Mouse (Mus musculus) midbrain, embryonic 14.5 days (tissue): ENCODE results near the gene Gm4131. TPM values are rescaled to one million over a fixed set of nuclear protein-coding genes. Genes with fewer than 3 reads are reported as not detected.

Experiments
- ATAC-seq: fragments of 200-750 bp; cut with Nextera tagmentation; 2 replicates; pipeline ENCODE4 v1.8.0; 2017; ENCODE audit warnings: moderate number of reproducible peaks, moderate library complexity; ENCODE audit not compliant: low FRiP score, low TSS enrichment
- DNase-seq: peaks from one replicate; pipeline ENCODE4 v3.0.0-alpha.2; 2015
- H3K27ac ChIP-seq: fragments of 300-500 bp; sonication (generic); replicated peaks from 2 replicates; pipeline ENCODE4 v1.5.1; 2014; ENCODE audit warnings: mild to moderate bottlenecking, low read depth, low read length, moderate library complexity
- H3K27me3 ChIP-seq: fragments of 300-500 bp; sonication (generic); 2 replicates; pipeline ENCODE4 v1.6.1; 2014; ENCODE audit warnings: low read length, control low read depth, mixed read lengths; ENCODE audit not compliant: control insufficient read depth, insufficient read depth
- H3K36me3 ChIP-seq: fragments of 300-500 bp; sonication (generic); 2 replicates; pipeline ENCODE4 v1.6.1; 2014; ENCODE audit warnings: low read length, control low read depth; ENCODE audit not compliant: control insufficient read depth, insufficient read depth
- H3K4me1 ChIP-seq: fragments of 300-500 bp; sonication (generic); 2 replicates; pipeline ENCODE4 v1.6.1; 2014; ENCODE audit warnings: mild to moderate bottlenecking, antibody characterized with exemption, low read length, control low read depth; ENCODE audit not compliant: control insufficient read depth, insufficient read depth
- H3K4me2 ChIP-seq: fragments of 300-500 bp; sonication (generic); 2 replicates; pipeline ENCODE4 v1.6.1; 2014; ENCODE audit warnings: mild to moderate bottlenecking, low read length, moderate library complexity
- H3K4me3 ChIP-seq: fragments of 300-500 bp; sonication (generic); replicated peaks from 2 replicates; pipeline ENCODE4 v1.5.1; 2014; ENCODE audit warnings: low read depth, low read length
- H3K9ac ChIP-seq: fragments of 300-500 bp; sonication (generic); replicated peaks from 2 replicates; pipeline ENCODE4 v1.6.1; 2014; ENCODE audit warnings: mild to moderate bottlenecking, low read length, moderate library complexity
- H3K9me3 ChIP-seq: fragments of 300-500 bp; sonication (generic); 2 replicates; pipeline ENCODE4 v1.6.1; 2016; ENCODE audit warnings: low read length, control low read depth, mixed read lengths; ENCODE audit not compliant: control insufficient read depth
- WGBS: fragments of 180-500 bp; shearing (Covaris S2); extraction: QIAGEN DNeasy Blood & Tissue Kit; methylation state at CpG from one replicate; pipeline ENCODE4 v1.1.7; 2014; 5-methylcytosine and 5-hydroxymethylcytosine counted together
- polyA plus RNA-seq: library from polyadenylated mRNA; unstranded; fragments of >200 nt; fragmentation: Nextera tagmentation; extraction: Ambion mirVana; gene quantifications from 2 replicates; pipeline ENCODE4 v1.2.1, GENCODE M21; 2014

Gm4131 gene
- polyA plus RNA-seq, 1 experiment from 2014 or later, result not detected

- ATAC-seq (no peak), DNase-seq (no peak)
- H3K4me3 ChIP-seq, result no peak overlapping the region
- WGBS, result 93% methylated on average over 3 of the region's 3 CpGs
- H3K27ac ChIP-seq, result peak overlapping the region; percentile 34
- H3K9me3 ChIP-seq, result no peaks in the 10 kb centered on the region
- H3K36me3 ChIP-seq, result no peaks in the 10 kb centered on the region
- no peak overlapping the region for H3K4me2 ChIP-seq
- H3K9ac ChIP-seq, result no peak overlapping the region
- peaks cover 27% of the 10 kb centered on the region for H3K4me1 ChIP-seq
- no peaks in the 10 kb centered on the region for H3K27me3 ChIP-seq
Observed at GRCm38 (mm10) chr14:62580945-62581344, 14.2 kb upstream of the Gm4131 start.

- H3K27me3 ChIP-seq, result no peaks in the 10 kb centered on the region
- H3K4me1 ChIP-seq, result no peaks in the 10 kb centered on the region
- ATAC-seq (no peak), DNase-seq (peak; percentile 31)
- H3K36me3 ChIP-seq, result no peaks in the 10 kb centered on the region
- H3K9me3 ChIP-seq, result no peaks in the 10 kb centered on the region
- no peak overlapping the region for H3K9ac ChIP-seq
- H3K4me2 ChIP-seq, result no peak overlapping the region
- no peak overlapping the region for H3K4me3 ChIP-seq
- no peak overlapping the region for H3K27ac ChIP-seq
- 56% methylated on average over 8 of the region's 8 CpGs for WGBS
Observed at GRCm38 (mm10) chr14:62575862-62576261, 9.1 kb upstream of the Gm4131 start.

GRCm38 (mm10) chr14:62574906-62575305 is 8.2 kb upstream of the Gm4131 start:
- no peak overlapping the region for H3K4me2 ChIP-seq
- H3K9me3 ChIP-seq, result no peaks in the 10 kb centered on the region
- ATAC-seq (no peak), DNase-seq (no peak)
- WGBS, result 63% methylated on average over 6 of the region's 6 CpGs
- H3K4me1 ChIP-seq, result no peaks in the 10 kb centered on the region
- no peak overlapping the region for H3K9ac ChIP-seq
- no peaks in the 10 kb centered on the region for H3K27me3 ChIP-seq
- H3K27ac ChIP-seq, result no peak overlapping the region
- no peak overlapping the region for H3K4me3 ChIP-seq
- no peaks in the 10 kb centered on the region for H3K36me3 ChIP-seq

GRCm38 (mm10) chr14:62573454-62573853 is 6.7 kb upstream of the Gm4131 start:
- H3K36me3 ChIP-seq, result no peaks in the 10 kb centered on the region
- H3K27ac ChIP-seq, result no peak overlapping the region
- H3K9me3 ChIP-seq, result no peaks in the 10 kb centered on the region
- WGBS, result 0% methylated on average over 2 of the region's 3 CpGs
- no peak for DNase-seq
- no peak for ATAC-seq
- H3K4me3 ChIP-seq, result no peak overlapping the region
- H3K27me3 ChIP-seq, result no peaks in the 10 kb centered on the region
- H3K9ac ChIP-seq, result no peak overlapping the region
- no peak overlapping the region for H3K4me2 ChIP-seq
- no peaks in the 10 kb centered on the region for H3K4me1 ChIP-seq

- DNase-seq (no peak), ATAC-seq (no peak)
- 67% methylated on average over 4 of the region's 4 CpGs for WGBS
- Histone ChIP-seq H3K4me2 (no peak overlapping the region), H3K27ac (no peak overlapping the region), H3K9me3 (no peaks in the 10 kb centered on the region), H3K36me3 (no peaks in the 10 kb centered on the region), H3K27me3 (no peaks in the 10 kb centered on the region), H3K4me3 (no peak overlapping the region), H3K4me1 (no peaks in the 10 kb centered on the region), H3K9ac (no peak overlapping the region)
Observed at GRCm38 (mm10) chr14:62570299-62570698, 3.6 kb upstream of the Gm4131 start.

- H3K4me3 ChIP-seq, result no peak overlapping the region
- WGBS, result 92% methylated on average over 5 of the region's 5 CpGs
- no peaks in the 10 kb centered on the region for H3K36me3 ChIP-seq
- H3K27ac ChIP-seq, result no peak overlapping the region
- no peaks in the 10 kb centered on the region for H3K4me1 ChIP-seq
- no peak overlapping the region for H3K9ac ChIP-seq
- ATAC-seq, result no peak
- no peak for DNase-seq
- H3K27me3 ChIP-seq, result no peaks in the 10 kb centered on the region
- no peak overlapping the region for H3K4me2 ChIP-seq
- H3K9me3 ChIP-seq, result no peaks in the 10 kb centered on the region
Observed at GRCm38 (mm10) chr14:62569463-62569862, 2.7 kb upstream of the Gm4131 start.

GRCm38 (mm10) chr14:62563679-62564078 is 3.0 kb downstream of the Gm4131 start:
- H3K4me2 ChIP-seq, result no peak overlapping the region
- no peak overlapping the region for H3K27ac ChIP-seq
- WGBS, result 75% methylated on average over 7 of the region's 7 CpGs
- no peak overlapping the region for H3K4me3 ChIP-seq
- H3K4me1 ChIP-seq, result peaks cover 11% of the 10 kb centered on the region
- DNase-seq, result no peak
- no peaks in the 10 kb centered on the region for H3K9me3 ChIP-seq
- no peak for ATAC-seq
- no peaks in the 10 kb centered on the region for H3K36me3 ChIP-seq
- H3K9ac ChIP-seq, result no peak overlapping the region
- H3K27me3 ChIP-seq, result no peaks in the 10 kb centered on the region

- peak; percentile 6; the same call in 1 of the 2 replicates for ATAC-seq
- Histone ChIP-seq H3K9ac (no peak overlapping the region; the same call in 1 of the 2 replicates), H3K9me3 (no peaks in the 10 kb centered on the region), H3K4me3 (no peak overlapping the region), H3K4me1 (peaks cover 11% of the 10 kb centered on the region), H3K27ac (peak overlapping the region; percentile 37; the same call in 1 of the 2 replicates), H3K36me3 (no peaks in the 10 kb centered on the region), H3K27me3 (no peaks in the 10 kb centered on the region), H3K4me2 (peak overlapping the region; percentile 36)
- peak; percentile 73 for DNase-seq
- WGBS, result 30% methylated on average over 17 of the region's 17 CpGs
Observed at GRCm38 (mm10) chr14:62561875-62562748, 4.6 kb downstream of the Gm4131 start.

- H3K9ac ChIP-seq, result no peak overlapping the region
- H3K4me1 ChIP-seq, result peaks cover 14% of the 10 kb centered on the region
- peak overlapping the region; percentile 85 for H3K4me2 ChIP-seq
- H3K36me3 ChIP-seq, result no peaks in the 10 kb centered on the region
- WGBS, result 86% methylated on average over 3 of the region's 3 CpGs
- no peak overlapping the region for H3K27ac ChIP-seq
- DNase-seq (no peak), ATAC-seq (no peak)
- peaks cover 5% of the 10 kb centered on the region for H3K27me3 ChIP-seq
- H3K9me3 ChIP-seq, result no peaks in the 10 kb centered on the region
- no peak overlapping the region; the same call in 1 of the 2 replicates for H3K4me3 ChIP-seq
Observed at GRCm38 (mm10) chr14:62557111-62557510, 9.6 kb downstream of the Gm4131 start.
